Mouse (Mus musculus): ENCODE measurements around the gene Tmem151a.

GRCm38 (mm10) chr19:5106074-5106473, 20.7 kb upstream of the Tmem151a start:
- TF ChIP-seq CTCF (IDR thresholded peaks at IDR 0.05; ENCODE audit: insufficient read depth, low read depth, low read length) (no peak), POLR2A (IDR thresholded peaks at IDR 0.05; ENCODE audit: insufficient read depth, low read depth, low read length) (no peak)
